Mouse (Mus musculus) urinary bladder, adult 18-20 months (tissue): ENCODE measurements at regions not wholly inside any gene's neighbourhood (a gene's known extent, or its start where the extent isn't known, plus 50 kb on each side); places are given as distances from the start of the nearest gene placed in this dataset.
A peak's percentile ranks its signal among the peaks of the same experiment; 100 is the strongest.

ENCODE experiments used
- DNase-seq, 2 experiments: peaks; one replicate each; pipeline ENCODE4 v3.0.0; 2022; ENCODE audit warnings: low spot score in 2 of 2, mixed read lengths in 2 of 2

GRCm38 (mm10) chr16:51906686-51907085, 124.3 kb upstream of the Cblb start:
- DNase-seq: no peak

- no peak for DNase-seq
Observed at GRCm38 (mm10) chr16:51910046-51910445, 121.0 kb upstream of the Cblb start.

GRCm38 (mm10) chr16:51911109-51911765, 119.8 kb upstream of the Cblb start:
- DNase-seq: no peak

- DNase-seq: no peak
Observed at GRCm38 (mm10) chr16:51915034-51915928, 115.7 kb upstream of the Cblb start.

- DNase-seq: no peak
Observed at GRCm38 (mm10) chr16:51915929-51916308, 115.1 kb upstream of the Cblb start.

- no peak for DNase-seq
Observed at GRCm38 (mm10) chr16:51916337-51916736, 114.7 kb upstream of the Cblb start.

GRCm38 (mm10) chr16:51916820-51917219, 114.2 kb upstream of the Cblb start:
- DNase-seq: no peak

GRCm38 (mm10) chr16:51917540-51917939, 113.5 kb upstream of the Cblb start:
- DNase-seq: no peak

- DNase-seq: no peak
Observed at GRCm38 (mm10) chr16:51921025-51921424, 110.0 kb upstream of the Cblb start.

- DNase-seq: no peak
Observed at GRCm38 (mm10) chr16:51922589-51922988, 108.4 kb upstream of the Cblb start.

GRCm38 (mm10) chr16:51925639-51926038, 105.4 kb upstream of the Cblb start:
- DNase-seq: no peak

- no peak for DNase-seq
Observed at GRCm38 (mm10) chr16:51933122-51933521, 97.9 kb upstream of the Cblb start.

GRCm38 (mm10) chr16:51933965-51934364, 97.1 kb upstream of the Cblb start:
- DNase-seq: no peak

GRCm38 (mm10) chr16:51937298-51937697, 93.7 kb upstream of the Cblb start:
- DNase-seq: no peak

GRCm38 (mm10) chr16:51939061-51939460, 92.0 kb upstream of the Cblb start:
- DNase-seq: peak; percentile 8 to 30

GRCm38 (mm10) chr16:51940574-51940973, 90.5 kb upstream of the Cblb start:
- no peak for DNase-seq

- DNase-seq: no peak
Observed at GRCm38 (mm10) chr16:51942431-51943130, 88.4 kb upstream of the Cblb start.

- DNase-seq: no peak
Observed at GRCm38 (mm10) chr16:51967051-51967845, 63.8 kb upstream of the Cblb start.
